Mouse (Mus musculus): Measurements from ENCODE around the gene Acsl1. TPM values are rescaled to one million over a fixed set of nuclear protein-coding genes. Genes with fewer than 3 reads are reported as not detected.

Acsl1 gene
- polyA plus RNA-seq, 1 experiment from 2014 or later, result 40.3 TPM

DNA sequence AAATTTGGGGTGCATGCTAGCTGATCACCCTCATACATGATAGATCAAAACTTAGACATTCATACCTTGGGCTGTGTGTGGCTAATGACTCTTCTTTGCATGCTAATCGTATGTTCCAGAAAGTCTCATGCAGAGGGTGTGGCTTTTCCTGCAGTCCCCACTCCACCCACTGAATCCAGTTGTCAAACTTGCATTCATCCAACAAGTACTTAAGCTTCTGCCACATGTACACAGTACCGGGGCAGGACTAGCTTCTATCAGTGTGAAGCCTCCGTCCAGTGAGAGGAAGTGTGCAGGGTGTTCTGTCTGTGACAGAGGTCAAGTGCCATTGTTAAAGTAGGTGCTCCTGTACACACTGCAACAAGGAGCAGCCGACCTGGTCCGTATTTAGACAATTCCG lies 26.0 kb downstream of the Acsl1 start:
- Histone ChIP-seq H3K36me3 (no peaks in the 10 kb centered on the region; the same call in 1 of the 2 replicates), H3K27me3 (replicated peaks) (no peaks in the 10 kb centered on the region), H3K4me3 (replicated peaks) (no peak overlapping the region), H3K4me1 (replicated peaks) (no peaks in the 10 kb centered on the region; the same call in 1 of the 2 replicates), H3K9ac (no peak overlapping the region), H3K27ac (no peak overlapping the region), H3K4me2 (replicated peaks) (no peak overlapping the region), H3K9me3 (no peaks in the 10 kb centered on the region)
- ATAC-seq, result no peak
- 74% methylated on average over 6 of the region's 6 CpGs for WGBS

DNA sequence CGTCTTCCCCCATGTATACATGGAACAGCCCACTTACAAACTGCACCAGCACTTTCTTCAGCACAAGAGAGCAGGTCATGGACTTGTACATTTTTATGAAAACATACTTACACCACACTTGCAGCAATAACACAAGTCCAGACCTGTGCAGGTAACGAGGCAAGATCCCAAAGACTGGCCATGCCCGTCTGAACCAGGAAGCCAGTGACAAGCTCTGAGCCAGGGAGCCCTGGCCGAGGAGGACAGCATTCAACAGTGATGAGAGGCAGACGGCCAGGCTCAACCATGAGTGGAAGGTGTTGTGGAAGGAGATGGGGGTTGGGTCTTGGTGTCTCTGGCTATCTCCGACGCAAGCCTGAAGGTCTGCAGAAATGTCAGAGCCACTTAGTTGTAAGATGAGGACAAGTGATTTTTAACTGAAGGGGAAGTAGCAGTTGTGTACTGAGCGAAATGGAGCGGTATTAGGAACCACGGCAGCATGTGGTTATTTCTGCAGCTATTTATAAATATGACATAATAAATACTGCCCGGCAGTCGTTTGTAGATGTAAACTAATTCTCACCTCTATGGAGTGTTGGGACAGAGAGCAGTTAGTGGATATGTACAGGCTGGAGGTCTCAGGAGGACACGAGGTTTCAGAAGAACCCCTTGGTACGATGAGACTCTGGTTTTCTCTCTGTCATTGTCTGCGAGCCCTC lies 26.6 kb downstream of the Acsl1 start:
- 62% methylated on average over 15 of the region's 15 CpGs for WGBS
- no peak overlapping the region for H3K4me3 ChIP-seq (replicated peaks)
- no peaks in the 10 kb centered on the region; the same call in 1 of the 2 replicates for H3K36me3 ChIP-seq
- peaks cover 2% of the 10 kb centered on the region; the same call in 1 of the 2 replicates for H3K4me1 ChIP-seq (replicated peaks)
- no peak overlapping the region for H3K4me2 ChIP-seq (replicated peaks)
- no peak for ATAC-seq
- no peaks in the 10 kb centered on the region for H3K27me3 ChIP-seq (replicated peaks)
- H3K27ac ChIP-seq, result no peak overlapping the region
- no peaks in the 10 kb centered on the region for H3K9me3 ChIP-seq
- H3K9ac ChIP-seq, result no peak overlapping the region

DNA sequence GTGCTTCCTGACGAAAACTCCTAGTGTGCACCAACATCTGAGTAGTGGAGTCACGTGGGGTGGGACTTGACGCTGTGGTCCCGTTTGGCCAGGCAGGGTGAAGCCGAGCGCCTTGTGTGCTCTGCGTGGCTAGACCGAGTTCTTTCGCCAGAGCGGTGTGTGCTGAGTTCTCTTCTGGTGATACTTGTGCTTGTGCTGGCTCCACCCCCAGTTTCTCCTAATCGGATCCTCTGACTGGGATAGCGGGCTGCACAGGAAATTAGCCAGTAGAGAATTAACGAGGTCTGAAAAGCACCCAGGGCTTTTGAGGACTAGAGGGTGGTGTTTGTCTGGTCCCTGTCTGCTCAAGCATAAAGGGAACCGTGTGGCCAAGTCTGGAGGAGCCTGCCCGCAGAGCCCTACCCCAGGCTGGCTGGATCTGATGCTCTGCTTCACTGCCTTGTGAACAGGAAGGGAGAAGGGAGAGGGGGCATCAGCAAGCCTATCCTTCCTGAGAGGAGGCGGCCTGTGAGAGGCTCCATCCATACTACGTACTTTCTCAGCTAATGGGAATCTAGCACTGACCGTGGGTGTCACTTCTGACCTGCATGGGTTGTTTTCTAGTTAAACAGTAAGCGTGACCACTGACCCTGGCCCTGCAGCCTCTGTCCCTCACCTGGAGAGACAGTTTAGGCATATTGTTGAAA lies 28.7 kb downstream of the Acsl1 start:
- no peaks in the 10 kb centered on the region for H3K27me3 ChIP-seq (replicated peaks)
- no peak overlapping the region for H3K9ac ChIP-seq
- H3K9me3 ChIP-seq, result no peaks in the 10 kb centered on the region
- H3K4me2 ChIP-seq (replicated peaks), result no peak overlapping the region
- ATAC-seq, result peak; percentile 40; the same call in 1 of the 2 replicates
- no peaks in the 10 kb centered on the region; the same call in 1 of the 2 replicates for H3K36me3 ChIP-seq
- H3K27ac ChIP-seq, result no peak overlapping the region
- WGBS, result 43% methylated on average over 19 of the region's 19 CpGs
- H3K4me1 ChIP-seq (replicated peaks), result peaks cover 12% of the 10 kb centered on the region; the same call in 1 of the 2 replicates
- no peak overlapping the region for H3K4me3 ChIP-seq (replicated peaks)

DNA sequence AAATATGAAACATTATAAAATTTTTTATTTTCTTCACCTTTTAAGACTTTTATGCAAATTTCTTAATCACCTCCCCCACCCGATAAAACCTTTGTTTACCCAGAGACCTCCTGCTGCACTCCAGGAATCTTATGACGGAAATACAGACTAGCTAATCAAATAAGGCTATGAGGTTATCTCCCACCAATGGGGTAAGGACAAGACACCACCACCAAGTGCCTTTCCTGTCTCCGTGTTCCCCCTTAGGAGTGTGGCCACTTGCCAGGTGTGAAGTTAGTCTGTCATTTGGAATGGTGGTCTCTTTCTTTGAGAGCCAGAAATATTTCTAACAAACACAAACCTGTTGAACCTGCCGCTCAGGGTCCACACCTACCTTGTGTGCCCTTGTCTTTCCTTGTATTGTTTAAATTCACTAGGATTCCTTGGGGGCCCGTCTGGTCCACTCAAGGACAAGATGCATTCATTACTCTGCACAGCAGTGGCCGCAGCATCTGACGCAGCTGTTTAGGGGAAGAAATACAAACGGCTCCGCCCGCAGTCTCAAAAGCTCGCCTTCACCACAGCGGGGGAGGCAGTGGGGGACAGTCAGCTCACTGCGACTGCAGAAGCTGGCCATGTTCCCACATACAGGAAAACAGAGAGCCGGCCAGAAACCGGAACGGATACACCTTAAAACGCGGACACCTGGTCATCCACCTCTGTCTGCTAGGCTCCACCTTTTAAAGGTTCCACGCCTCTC lies 31.7 kb downstream of the Acsl1 start:
- no peak overlapping the region; the same call in 1 of the 2 replicates for H3K9ac ChIP-seq
- peak; percentile 59 for ATAC-seq

DNA sequence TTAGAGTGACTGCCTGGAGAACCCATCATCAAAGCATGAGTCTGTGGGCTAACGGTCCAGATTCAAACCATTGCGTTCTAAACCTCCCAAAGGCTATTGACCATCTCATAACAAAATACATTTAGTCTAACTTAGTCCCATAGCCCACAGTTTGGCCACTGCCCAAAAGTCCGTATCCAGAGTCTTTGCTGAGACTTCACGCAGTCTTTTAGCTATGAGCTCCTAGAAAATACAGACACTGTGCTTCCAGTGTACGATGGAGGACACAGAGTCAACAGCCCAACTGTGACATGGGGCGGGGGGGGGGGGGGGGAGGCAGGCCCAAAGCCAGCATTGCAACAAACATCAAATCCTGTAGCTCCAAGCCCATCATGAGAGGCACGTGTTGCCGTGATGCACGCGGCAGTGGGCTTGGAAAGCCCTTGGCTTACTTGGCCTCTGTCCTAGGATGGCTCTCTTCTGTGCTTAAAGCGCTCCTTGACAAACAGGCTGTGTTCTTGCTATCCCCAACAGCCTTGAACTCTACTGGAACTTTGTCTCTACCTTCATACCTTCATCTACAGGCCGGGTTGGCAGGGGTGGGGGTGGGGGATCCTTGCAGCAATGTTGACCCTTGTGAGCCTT lies 32.3 kb downstream of the Acsl1 start:
- Histone ChIP-seq H3K9me3 (no peaks in the 10 kb centered on the region), H3K9ac (no peak overlapping the region), H3K4me1 (replicated peaks) (peaks cover 12% of the 10 kb centered on the region; the same call in 1 of the 2 replicates), H3K36me3 (no peaks in the 10 kb centered on the region; the same call in 1 of the 2 replicates), H3K4me2 (replicated peaks) (peak overlapping the region; percentile 51), H3K4me3 (replicated peaks) (peak overlapping the region; percentile 33; the same call in 1 of the 2 replicates), H3K27me3 (replicated peaks) (no peaks in the 10 kb centered on the region), H3K27ac (no peak overlapping the region)
- 77% methylated on average over 12 of the region's 12 CpGs for WGBS
- ATAC-seq, result no peak

More for the DNA sequence above, 31.7 kb downstream of the Acsl1 start:
- 20% methylated on average over 19 of the region's 19 CpGs for WGBS
- peak overlapping the region; percentile 51 for H3K4me2 ChIP-seq (replicated peaks)
- H3K4me1 ChIP-seq (replicated peaks), result peaks cover 12% of the 10 kb centered on the region; the same call in 1 of the 2 replicates
- no peaks in the 10 kb centered on the region; the same call in 1 of the 2 replicates for H3K36me3 ChIP-seq
- H3K4me3 ChIP-seq (replicated peaks), result peak overlapping the region; percentile 33
- no peak overlapping the region for H3K27ac ChIP-seq
- no peaks in the 10 kb centered on the region for H3K27me3 ChIP-seq (replicated peaks)
- no peaks in the 10 kb centered on the region for H3K9me3 ChIP-seq

DNA sequence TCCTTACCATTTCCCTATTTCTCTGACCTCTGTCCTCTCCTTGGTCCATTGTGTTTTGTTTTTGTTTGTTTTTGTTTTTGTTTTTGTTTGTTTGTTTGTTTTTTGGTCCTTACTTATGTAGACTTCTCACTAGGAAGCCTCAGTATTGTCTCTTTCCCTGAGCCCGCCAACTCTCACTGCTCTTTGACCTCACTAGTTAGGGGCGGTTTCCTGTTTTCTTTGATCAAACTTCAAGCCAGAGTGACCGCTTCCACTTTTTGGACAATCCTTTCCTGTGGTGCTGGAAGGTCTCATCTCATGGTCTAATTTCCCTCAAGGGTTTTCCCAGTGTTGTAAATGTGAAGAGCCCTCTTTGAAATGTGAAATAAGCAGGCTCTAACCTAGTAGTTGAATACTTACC lies 33.4 kb downstream of the Acsl1 start:
- Histone ChIP-seq H3K36me3 (no peaks in the 10 kb centered on the region; the same call in 1 of the 2 replicates), H3K9me3 (no peaks in the 10 kb centered on the region), H3K9ac (no peak overlapping the region), H3K4me1 (replicated peaks) (peaks cover 12% of the 10 kb centered on the region; the same call in 1 of the 2 replicates), H3K27me3 (replicated peaks) (no peaks in the 10 kb centered on the region), H3K27ac (no peak overlapping the region), H3K4me2 (replicated peaks) (no peak overlapping the region), H3K4me3 (replicated peaks) (no peak overlapping the region)
- WGBS, result 72% methylated on average over 3 of the region's 3 CpGs
- ATAC-seq, result no peak

DNA sequence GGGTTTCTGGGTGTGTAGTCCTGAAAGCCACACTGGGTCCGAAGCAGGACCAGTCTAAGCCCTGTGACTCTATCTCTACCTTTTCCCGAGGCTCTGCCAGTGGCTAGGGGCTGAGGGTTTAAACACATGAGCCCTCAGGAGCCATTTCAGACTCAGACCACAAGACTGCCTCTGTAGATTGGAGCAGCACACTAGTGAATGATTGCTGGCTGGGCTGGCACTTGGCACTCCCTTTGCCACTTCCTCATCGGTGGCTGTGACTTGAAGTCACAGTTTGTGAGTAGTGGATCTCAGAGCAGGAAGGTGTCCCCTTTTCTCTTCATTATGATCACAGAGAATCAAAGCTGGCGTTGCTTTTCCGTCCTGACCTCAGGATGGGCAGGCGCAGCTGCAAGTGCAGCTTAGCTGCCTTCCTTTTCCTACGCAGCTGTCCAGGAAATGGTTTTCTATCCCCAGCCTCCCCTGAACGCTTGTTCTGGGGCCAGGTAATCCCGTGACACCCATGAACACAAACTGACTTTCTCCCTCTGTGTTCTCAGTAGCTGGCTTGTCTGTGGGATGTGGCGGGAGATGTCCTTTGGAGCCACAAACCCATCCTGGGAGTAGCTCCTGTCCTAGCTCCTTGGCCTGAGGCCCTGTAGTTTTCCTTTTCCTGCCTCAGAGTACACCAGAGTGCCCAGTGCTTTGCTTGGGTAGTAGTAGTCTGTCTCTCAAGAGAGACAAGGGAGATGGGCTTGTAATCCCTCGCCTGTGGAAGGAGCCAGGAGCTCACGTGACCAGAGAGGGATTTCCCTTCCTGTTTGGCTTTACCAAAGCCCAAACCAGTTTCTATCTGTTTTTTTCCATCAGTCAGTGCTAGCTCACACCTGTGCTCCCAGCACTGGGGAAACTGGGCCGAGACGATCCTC lies 37.9 kb downstream of the Acsl1 start:
- H3K36me3 ChIP-seq, result peaks cover 3% of the 10 kb centered on the region; the same call in 1 of the 2 replicates

DNA sequence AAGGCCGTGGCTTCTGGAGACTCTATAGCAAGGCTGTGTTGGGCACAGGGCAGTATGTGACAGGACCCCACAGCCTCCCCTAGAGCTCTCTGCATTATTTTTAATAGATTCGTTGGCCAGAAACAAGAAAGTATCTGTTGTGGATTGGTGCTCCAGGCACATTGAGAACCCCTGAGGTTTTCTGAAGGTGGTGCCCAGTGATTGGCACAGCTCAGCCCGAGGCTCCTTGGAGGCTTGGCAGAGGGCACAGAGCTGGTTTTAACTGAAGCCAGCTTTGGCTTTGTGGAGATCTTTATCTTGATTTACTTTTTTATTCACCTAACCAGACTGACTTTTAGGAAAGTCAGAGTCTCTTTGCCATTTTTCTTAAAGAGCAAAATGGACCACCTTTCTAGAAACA lies 38.6 kb downstream of the Acsl1 start:
- Histone ChIP-seq H3K27me3 (replicated peaks) (no peaks in the 10 kb centered on the region), H3K9me3 (no peaks in the 10 kb centered on the region), H3K4me3 (replicated peaks) (no peak overlapping the region), H3K27ac (no peak overlapping the region), H3K9ac (no peak overlapping the region), H3K36me3 (peaks cover 3% of the 10 kb centered on the region; the same call in 1 of the 2 replicates), H3K4me1 (replicated peaks) (no peaks in the 10 kb centered on the region), H3K4me2 (replicated peaks) (no peak overlapping the region)
- no peak for ATAC-seq
- WGBS, result 91% methylated on average over 3 of the region's 3 CpGs

More for the DNA sequence above, 37.9 kb downstream of the Acsl1 start:
- ATAC-seq, result no peak
- H3K4me2 ChIP-seq (replicated peaks), result no peak overlapping the region
- no peak overlapping the region for H3K4me3 ChIP-seq (replicated peaks)
- H3K9ac ChIP-seq, result no peak overlapping the region
- 82% methylated on average over 14 of the region's 14 CpGs for WGBS
- H3K27ac ChIP-seq, result no peak overlapping the region
- H3K27me3 ChIP-seq (replicated peaks), result no peaks in the 10 kb centered on the region
- H3K4me1 ChIP-seq (replicated peaks), result 0 out of 2 replicates have a peak, but pooled peaks cover 3% of the 10 kb centered on the region
- H3K9me3 ChIP-seq, result no peaks in the 10 kb centered on the region

DNA sequence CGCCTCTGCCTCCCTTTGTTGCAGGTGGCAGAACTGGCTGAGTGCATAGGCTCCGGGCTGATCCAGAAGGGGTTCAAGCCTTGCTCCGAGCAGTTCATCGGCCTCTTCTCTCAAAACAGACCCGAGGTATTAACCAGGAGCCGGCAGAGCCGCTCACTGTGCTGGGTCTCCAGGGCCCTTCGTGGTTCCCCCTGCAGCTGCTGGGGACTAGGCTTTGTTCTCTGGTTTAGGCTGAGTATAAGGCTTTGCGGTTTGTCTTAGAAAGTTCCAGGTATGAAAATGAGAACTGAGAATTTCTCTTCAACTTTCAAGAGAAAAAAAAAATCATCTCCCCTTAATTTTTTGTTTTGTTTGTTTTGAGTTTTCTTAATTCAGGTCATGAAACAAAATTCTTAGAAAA lies 40.5 kb downstream of the Acsl1 start:
- Histone ChIP-seq H3K36me3 (peaks cover 3% of the 10 kb centered on the region; the same call in 1 of the 2 replicates), H3K27me3 (replicated peaks) (no peaks in the 10 kb centered on the region), H3K4me2 (replicated peaks) (no peak overlapping the region), H3K27ac (no peak overlapping the region), H3K9me3 (no peaks in the 10 kb centered on the region), H3K4me3 (replicated peaks) (no peak overlapping the region), H3K4me1 (replicated peaks) (no peaks in the 10 kb centered on the region), H3K9ac (no peak overlapping the region)
- no peak for ATAC-seq
- 89% methylated on average over 9 of the region's 9 CpGs for WGBS

DNA sequence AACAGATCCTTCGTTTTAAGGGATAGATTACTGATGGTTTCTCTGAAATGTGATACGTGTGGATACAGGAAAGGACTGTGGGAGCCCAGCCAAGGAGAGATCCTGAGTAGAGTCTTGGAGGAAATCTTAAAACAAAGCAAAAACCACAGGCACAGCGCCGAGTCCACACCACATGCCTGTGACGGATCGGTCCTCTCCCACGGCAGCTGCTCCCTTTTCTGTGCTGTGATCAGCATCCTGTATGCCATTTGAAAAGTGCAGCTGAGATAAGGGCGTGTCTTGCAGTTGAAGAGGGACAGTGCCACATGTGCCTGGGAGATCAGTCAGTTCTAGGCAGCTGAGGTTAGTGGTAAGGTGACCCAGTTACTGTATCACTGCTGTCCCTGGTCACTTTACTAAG lies 41.7 kb downstream of the Acsl1 start:
- Histone ChIP-seq H3K9ac (no peak overlapping the region), H3K27me3 (replicated peaks) (no peaks in the 10 kb centered on the region), H3K4me3 (replicated peaks) (no peak overlapping the region), H3K27ac (no peak overlapping the region), H3K4me2 (replicated peaks) (no peak overlapping the region), H3K9me3 (no peaks in the 10 kb centered on the region), H3K36me3 (0 out of 2 replicates have a peak, but pooled peaks cover 3% of the 10 kb centered on the region), H3K4me1 (replicated peaks) (no peaks in the 10 kb centered on the region)
- 0 out of 2 replicates have a peak, but pooled peaks have one; percentile 47 for ATAC-seq
- WGBS, result 52% methylated on average over 8 of the region's 8 CpGs

DNA sequence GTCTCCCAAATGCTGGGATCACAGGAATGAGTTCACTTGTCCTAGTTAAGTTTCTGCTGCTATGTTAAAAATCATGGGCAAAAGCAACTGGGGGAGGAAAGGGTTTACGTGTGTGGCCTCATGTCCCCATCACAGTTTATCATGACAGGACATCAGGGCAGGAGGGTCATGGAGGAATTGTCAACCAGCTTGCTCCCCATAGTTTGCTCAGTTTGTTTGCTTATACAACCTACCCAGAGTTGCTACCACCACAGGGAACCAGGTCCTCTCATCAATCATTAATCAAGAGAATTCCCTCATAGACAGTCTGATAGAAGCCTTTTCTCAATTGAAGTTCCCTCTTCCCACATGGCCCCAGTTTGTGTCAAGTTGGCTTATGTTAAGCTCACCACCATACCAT lies 43.2 kb downstream of the Acsl1 start:
- H3K4me2 ChIP-seq (replicated peaks), result no peak overlapping the region
- H3K4me3 ChIP-seq (replicated peaks), result no peak overlapping the region
- H3K4me1 ChIP-seq (replicated peaks), result no peaks in the 10 kb centered on the region
- H3K9ac ChIP-seq, result no peak overlapping the region
- no peaks in the 10 kb centered on the region for H3K27me3 ChIP-seq (replicated peaks)
- H3K36me3 ChIP-seq, result 0 out of 2 replicates have a peak, but pooled peaks cover 3% of the 10 kb centered on the region
- WGBS, result 65% methylated on average over 1 of the region's 1 CpGs
- H3K9me3 ChIP-seq, result no peaks in the 10 kb centered on the region
- no peak overlapping the region for H3K27ac ChIP-seq
- ATAC-seq, result 0 out of 2 replicates have a peak, but pooled peaks have one; percentile 17

All from intestine, embryonic 15.5 days (tissue).